Mouse (Mus musculus) CH12.LX (cell line): Measurements from ENCODE around the gene Slc25a26. TPM values are rescaled to one million over a fixed set of nuclear protein-coding genes. Genes with fewer than 3 reads are reported as not detected.
A peak's percentile ranks its signal among the peaks of the same experiment; 100 is the strongest.

Experiments
- DNase-seq: peaks from one replicate; pipeline ENCODE4 v3.0.0-alpha.2; 2013; ENCODE audit errors: extremely low read depth
- H3K27ac ChIP-seq: 2 replicates; pipeline ENCODE4 v1.5.1; 2012; ENCODE audit warnings: low read depth, mild to moderate bottlenecking, control low read depth, moderate library complexity; ENCODE audit not compliant: insufficient read depth
- H3K27me3 ChIP-seq: replicated peaks from 2 replicates; pipeline ENCODE3; 2012; ENCODE audit warnings: inconsistent platforms
- H3K36me3 ChIP-seq, 2 experiments: replicated peaks in 1 of 2; 2 replicates each; pipeline versions ENCODE3 to v1.6.1; 2012; ENCODE audit warnings: inconsistent platforms in 1 of 2, low read length in 1 of 2, mild to moderate bottlenecking in 1 of 2, mixed read lengths in 1 of 2, moderate library complexity in 1 of 2; ENCODE audit not compliant: control insufficient read depth in 1 of 2, insufficient read depth in 1 of 2
- H3K4me1 ChIP-seq, 2 experiments: 2 replicates each; pipeline ENCODE4 v1.6.1; 2012; ENCODE audit warnings: inconsistent platforms in 1 of 2, moderate library complexity in 1 of 2; ENCODE audit not compliant: insufficient read depth in 2 of 2, control insufficient read depth in 1 of 2
- H3K4me2 ChIP-seq: 2 replicates; pipeline ENCODE4 v1.6.1; 2012; ENCODE audit warnings: low read depth, mild to moderate bottlenecking, control low read depth; ENCODE audit not compliant: poor library complexity, insufficient read depth, severe bottlenecking
- H3K4me3 ChIP-seq, 3 experiments: fragments of 150-350 bp in 1 of 3; sonication (generic) in 1 of 3; replicated peaks in 1 of 3; 2 replicates each; pipeline versions ENCODE3 to v1.5.1; 2011 to 2012; ENCODE audit warnings: low read depth in 2 of 3, low read length in 2 of 3, mild to moderate bottlenecking in 2 of 3, moderate library complexity in 2 of 3, control low read depth in 1 of 3, improper control_type of control experiment in 1 of 3, inconsistent platforms in 1 of 3, mixed read lengths in 1 of 3; ENCODE audit not compliant: poor library complexity in 1 of 3
- H3K79me2 ChIP-seq: replicated peaks from 2 replicates; pipeline ENCODE4 v1.6.1; 2012; ENCODE audit warnings: mild to moderate bottlenecking, moderate library complexity; ENCODE audit not compliant: control insufficient read depth, poor library complexity, insufficient read depth, severe bottlenecking; ENCODE audit errors: extremely low read depth
- H3K9ac ChIP-seq: 2 replicates; pipeline ENCODE4 v1.6.1; 2012; ENCODE audit warnings: low read depth, mild to moderate bottlenecking, control low read depth, moderate library complexity; ENCODE audit not compliant: insufficient read depth
- H3K9me3 ChIP-seq: replicated peaks from 2 replicates; pipeline ENCODE3; 2012; ENCODE audit warnings: low read length, inconsistent platforms, mixed read lengths
- CHD2 ChIP-seq: IDR thresholded peaks from 2 replicates; pipeline ENCODE4 v1.6.1; 2011; ENCODE audit warnings: low read length, improper control_type of control experiment
- E2F4 ChIP-seq: IDR thresholded peaks from 2 replicates; pipeline ENCODE4 v1.6.1; 2011; ENCODE audit warnings: low read depth, low read length, improper control_type of control experiment; ENCODE audit not compliant: insufficient replicate concordance
- ELF1 ChIP-seq: IDR thresholded peaks from 2 replicates; pipeline ENCODE4 v1.6.1; 2014; ENCODE audit warnings: low read depth, mild to moderate bottlenecking, inconsistent platforms, low read length, improper control_type of control experiment
- ETS1 ChIP-seq: conservative IDR thresholded peaks from 2 replicates; pipeline ENCODE4 v1.6.1; 2012; ENCODE audit warnings: low read depth, mild to moderate bottlenecking, inconsistent platforms, low read length, improper control_type of control experiment, moderate library complexity
- JUN ChIP-seq: IDR thresholded peaks from 2 replicates; pipeline ENCODE4 v1.6.1; 2011; ENCODE audit warnings: low read depth, mild to moderate bottlenecking, low read length, improper control_type of control experiment, moderate library complexity; ENCODE audit not compliant: insufficient read depth
- JUND ChIP-seq: conservative IDR thresholded peaks from 2 replicates; pipeline ENCODE4 v1.6.1; 2011; ENCODE audit warnings: low read depth, low read length, improper control_type of control experiment
- MAZ ChIP-seq: IDR thresholded peaks from 2 replicates; pipeline ENCODE4 v1.6.1; 2012; ENCODE audit warnings: low read depth, mild to moderate bottlenecking, inconsistent platforms, low read length, improper control_type of control experiment, moderate library complexity
- MXI1 ChIP-seq: IDR thresholded peaks from 2 replicates; pipeline ENCODE4 v1.6.1; 2011; ENCODE audit warnings: mild to moderate bottlenecking, low read depth, low read length, improper control_type of control experiment
- PAX5 ChIP-seq: IDR thresholded peaks from 2 replicates; pipeline ENCODE4 v1.6.1; 2012; ENCODE audit warnings: low read length, inconsistent platforms, mixed read lengths
- POLR2AphosphoS2 ChIP-seq: IDR thresholded peaks from 2 replicates; pipeline ENCODE4 v1.6.1; 2011; ENCODE audit warnings: low read depth, low read length, improper control_type of control experiment
- RCOR1 ChIP-seq: conservative IDR thresholded peaks from 2 replicates; pipeline ENCODE4 v1.6.1; 2012; ENCODE audit warnings: low read depth, mild to moderate bottlenecking, inconsistent platforms, low read length, improper control_type of control experiment
- SIN3A ChIP-seq: IDR thresholded peaks from 2 replicates; pipeline ENCODE4 v1.6.1; 2012; ENCODE audit warnings: low read length, improper control_type of control experiment, inconsistent platforms
- TBP ChIP-seq: conservative IDR thresholded peaks from 2 replicates; pipeline ENCODE4 v1.6.1; 2011; ENCODE audit warnings: low read depth, low read length, improper control_type of control experiment
- USF1 ChIP-seq: IDR thresholded peaks from 2 replicates; pipeline ENCODE4 v1.6.1; 2014; ENCODE audit warnings: low read depth, mild to moderate bottlenecking, inconsistent platforms, low read length, improper control_type of control experiment
- ZNF384 ChIP-seq: IDR thresholded peaks from 2 replicates; pipeline ENCODE4 v1.6.1; 2012; ENCODE audit warnings: low read depth, low read length, improper control_type of control experiment, inconsistent platforms
- dilution Hi-C: fragments of 300-500 bp; cut with MboI; formaldehyde crosslinking; loops from 2 replicates; pipeline ENCODE4 v1.14.3; 2020; ENCODE audit warnings: low sequenced_read_pairs; ENCODE audit not compliant: extremely low pct_unique_long_range_greater_than_20kb, extremely low pct_ligation_motif_present
- in situ Hi-C: fragments of 300-500 bp; cut with MboI; formaldehyde crosslinking; loops from 3 replicates; pipeline ENCODE4 v1.14.3; 2019; ENCODE audit warnings: low sequenced_read_pairs, low pct_ligation_motif_present, low pct_unique_long_range_greater_than_20kb, mixed read lengths
- polyA plus RNA-seq: library from polyadenylated mRNA; unstranded; fragments of >175 nt; gene quantifications from 2 replicates; pipeline ENCODE4 v1.2.1, GENCODE M21; 2012; ENCODE audit warnings: low read depth; ENCODE audit not compliant: insufficient read length
- total RNA-seq, 2 experiments: library from RNA; depleted of rRNA; stranded (reverse); fragments of 300-350 nt in 1 of 2; fragments of >200 nt in 1 of 2; gene quantifications; 2 replicates each; pipeline ENCODE4 v1.2.3; 2012 to 2014

Slc25a26 gene
- total and polyA plus RNA-seq, 3 experiments = 5.5 to 9.9 (median 5.9) TPM

DNA sequence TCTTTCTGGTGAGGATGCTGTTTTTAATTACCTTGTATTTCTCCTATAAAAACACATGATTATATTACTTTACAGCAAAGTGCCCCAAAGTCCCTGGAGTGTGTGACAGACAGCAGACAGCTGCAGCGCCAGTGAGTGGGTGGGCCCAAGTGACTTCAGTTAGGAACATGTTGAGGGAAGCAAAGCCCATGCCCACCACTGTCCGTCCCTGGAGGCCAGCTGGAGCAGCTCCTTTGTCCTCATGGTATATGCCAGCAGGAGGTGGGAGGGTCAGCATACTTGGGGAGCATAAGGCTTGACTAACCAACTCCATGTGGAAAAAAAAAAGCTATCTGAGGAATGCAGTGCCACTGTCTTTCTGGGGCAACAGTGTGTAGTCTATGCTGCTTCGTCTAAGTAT lies 103.9 kb downstream of the Slc25a26 start:
- no peak for TF ChIP-seq JUN
- TF ChIP-seq JUND = no peak
- no peak for TF ChIP-seq ZNF384
- no peak for TF ChIP-seq TBP
- no peak for TF ChIP-seq ELF1
- TF ChIP-seq MAZ = no peak
- TF ChIP-seq ETS1 = no peak
- no peak for TF ChIP-seq PAX5
- TF ChIP-seq E2F4 = no peak
- no peak for TF ChIP-seq SIN3A
- TF ChIP-seq MXI1 = no peak
- no peak for TF ChIP-seq CHD2
- TF ChIP-seq USF1 = no peak
- TF ChIP-seq RCOR1 = no peak
- dilution Hi-C loops = no loop called here
- H3K79me2 ChIP-seq = no peaks in the 10 kb centered on the region
- no peak overlapping the region for H3K4me2 ChIP-seq
- in situ Hi-C loops = no loop called here
- H3K27ac ChIP-seq = no peak overlapping the region
- peaks cover 0 to 26% of the 10 kb centered on the region in 2 experiments; a peak in 2 of 4 replicates for H3K4me1 ChIP-seq
- H3K36me3 ChIP-seq = peaks cover 5 to 60% of the 10 kb centered on the region in 2 experiments
- DNase-seq = no peak
- H3K9me3 ChIP-seq = no peaks in the 10 kb centered on the region
- no peaks in the 10 kb centered on the region for H3K27me3 ChIP-seq
- H3K4me3 ChIP-seq = no peak overlapping the region
- no peak overlapping the region for H3K9ac ChIP-seq

DNA sequence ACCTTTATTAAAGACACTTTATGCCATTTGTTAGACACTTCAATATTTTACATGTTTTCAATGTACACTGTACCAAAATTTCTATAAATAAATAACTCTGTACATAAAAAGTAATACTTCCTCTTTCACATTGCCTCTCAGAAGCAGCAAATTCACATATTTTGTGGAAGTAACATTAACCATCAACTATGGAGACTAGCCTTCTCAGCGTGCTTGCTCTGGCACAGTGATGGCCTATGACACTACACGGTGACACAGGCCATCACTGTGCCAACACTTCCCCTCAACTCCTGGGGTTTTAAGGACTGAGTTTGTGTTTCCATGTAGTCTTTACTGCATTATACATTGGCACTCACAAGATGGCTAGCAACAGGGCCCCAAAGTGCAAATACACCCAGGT lies 104.4 kb downstream of the Slc25a26 start:
- H3K27me3 ChIP-seq = no peaks in the 10 kb centered on the region
- peak; percentile 7 for DNase-seq
- H3K4me3 ChIP-seq = no peak overlapping the region
- peaks cover 5 to 58% of the 10 kb centered on the region in 2 experiments for H3K36me3 ChIP-seq
- H3K4me2 ChIP-seq = no peak overlapping the region
- TF ChIP-seq POLR2AphosphoS2 = no peak
- no peak for TF ChIP-seq JUN
- no peaks in the 10 kb centered on the region for H3K79me2 ChIP-seq
- H3K4me1 ChIP-seq = peaks cover 0 to 26% of the 10 kb centered on the region in 2 experiments; a peak in 2 of 4 replicates
- H3K9ac ChIP-seq = no peak overlapping the region
- H3K27ac ChIP-seq = no peak overlapping the region
- H3K9me3 ChIP-seq = no peaks in the 10 kb centered on the region
- dilution Hi-C loops (no loop called here), in situ Hi-C loops (no loop called here)
